Mouse (Mus musculus): ENCODE measurements around the gene Fcho2. TPM values are rescaled to one million over a fixed set of nuclear protein-coding genes. Genes with fewer than 3 reads are reported as not detected.

Gene Fcho2
- total and polyA plus RNA-seq, 3 experiments: 2.2 to 5.8 TPM; not detected in 1

DNA sequence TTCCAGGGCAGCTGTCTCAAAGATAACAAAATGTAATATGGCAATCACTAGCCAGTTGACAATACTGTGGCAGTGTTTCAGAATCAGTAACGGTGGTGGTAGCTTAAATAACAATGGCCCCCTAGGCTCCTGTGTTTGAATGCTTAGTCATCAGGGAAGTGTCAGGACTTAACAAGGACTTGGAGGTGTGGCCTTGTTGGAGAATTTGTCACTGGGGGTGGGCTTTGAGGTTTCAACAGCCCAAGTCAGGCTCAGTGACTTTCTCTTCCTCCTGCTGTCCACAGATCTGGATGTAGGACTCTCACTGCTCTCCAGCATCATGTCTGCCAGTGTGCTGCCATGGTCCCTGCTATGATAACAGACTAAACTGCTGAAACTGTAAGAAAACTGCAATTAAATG lies 93.0 kb downstream of the Fcho2 start:
- DNase-seq (ENCODE audit: low read depth, low spot score): peak; percentile 33
- H3K36me3 ChIP-seq (ENCODE audit: control insufficient read depth in 1 of 2, insufficient read depth in 2 of 2, low read length in 2 of 2): peaks cover 2 to 4% of the 10 kb centered on the region in 2 experiments; a peak in 2 of 4 replicates
- no peak overlapping the region for H3K4me3 ChIP-seq (ENCODE audit: control insufficient read depth in 1 of 2, insufficient read depth in 1 of 2, low read depth in 2 of 2, low read length in 2 of 2)
- no peak overlapping the region for H3K27ac ChIP-seq (ENCODE audit: control insufficient read depth, low read depth, low read length)
- H3K79me2 ChIP-seq (ENCODE audit: control insufficient read depth, insufficient read depth, low read length, poor library complexity): no peaks in the 10 kb centered on the region
- H3K4me1 ChIP-seq (ENCODE audit: control insufficient read depth in 1 of 2, insufficient read depth in 2 of 2, low read length in 2 of 2): no peaks in the 10 kb centered on the region
- H3K9me3 ChIP-seq (replicated peaks; ENCODE audit: insufficient read depth, low read length): no peaks in the 10 kb centered on the region
- no peaks in the 10 kb centered on the region for H3K27me3 ChIP-seq (ENCODE audit: control insufficient read depth in 1 of 2, insufficient read depth in 2 of 2, low read length in 2 of 2)
- no peak overlapping the region for H3K9ac ChIP-seq (ENCODE audit: control insufficient read depth, low read depth, low read length, poor library complexity, severe bottlenecking)
- TF ChIP-seq HCFC1 (IDR thresholded peaks at IDR 0.05; ENCODE audit: low read depth, low read length) (no peak), UBTF (IDR thresholded peaks at IDR 0.05; ENCODE audit: borderline replicate concordance, insufficient read depth, low read depth, low read length) (no peak), MEF2A (IDR thresholded peaks at IDR 0.05; ENCODE audit: extremely low read depth, insufficient replicate concordance, low read depth, low read length, poor library complexity, severe bottlenecking) (no peak), ZKSCAN1 (IDR thresholded peaks at IDR 0.05; ENCODE audit: low read depth, low read length) (no peak), TBP (IDR thresholded peaks at IDR 0.05; ENCODE audit: low read depth, low read length) (no peak), GATA1 (IDR thresholded peaks at IDR 0.05; ENCODE audit: low read depth, low read length) (no peak), KAT2A (conservative IDR thresholded peaks at IDR 0.05; ENCODE audit: low read depth, low read length) (no peak), USF2 (IDR thresholded peaks at IDR 0.05; ENCODE audit: borderline replicate concordance in 1 of 2, insufficient read depth in 1 of 2, low read depth in 1 of 2, low read length in 2 of 2) (no peak), EP300 (IDR thresholded peaks at IDR 0.05; ENCODE audit: low read depth in 1 of 2, low read length in 2 of 2) (no peak), MYC (IDR thresholded peaks at IDR 0.05; ENCODE audit: low read depth, low read length) (no peak), MYB (IDR thresholded peaks at IDR 0.05; ENCODE audit: low read depth, low read length) (no peak)

DNA sequence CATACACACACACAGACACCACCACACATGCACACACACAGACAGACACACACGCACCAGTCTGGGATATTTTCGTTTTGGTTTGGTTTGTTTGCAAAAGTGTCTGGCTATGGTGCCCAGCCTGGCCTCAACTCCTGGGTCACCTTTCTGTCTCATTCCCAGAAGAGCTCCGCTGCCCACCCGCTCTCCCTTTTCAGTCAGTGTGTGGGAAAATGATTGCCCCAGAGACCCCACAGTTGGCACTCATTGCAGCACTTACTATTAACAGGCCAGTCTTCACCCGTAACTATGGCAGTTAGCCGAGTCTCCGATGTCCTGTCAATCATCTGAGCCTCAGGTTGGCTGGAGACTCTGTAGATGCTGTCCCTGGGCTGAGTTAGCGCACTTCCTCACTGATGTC lies 99.1 kb downstream of the Fcho2 start:
- Histone ChIP-seq H3K27ac (ENCODE audit: control insufficient read depth, low read depth, low read length) (no peak overlapping the region), H3K9me3 (replicated peaks; ENCODE audit: insufficient read depth, low read length) (no peaks in the 10 kb centered on the region), H3K4me3 (ENCODE audit: control insufficient read depth in 1 of 2, insufficient read depth in 1 of 2, low read depth in 2 of 2, low read length in 2 of 2) (no peak overlapping the region), H3K36me3 (ENCODE audit: control insufficient read depth in 1 of 2, insufficient read depth in 2 of 2, low read length in 2 of 2) (no peaks in the 10 kb centered on the region), H3K9ac (ENCODE audit: control insufficient read depth, low read depth, low read length, poor library complexity, severe bottlenecking) (no peak overlapping the region), H3K27me3 (ENCODE audit: control insufficient read depth in 1 of 2, insufficient read depth in 2 of 2, low read length in 2 of 2) (no peaks in the 10 kb centered on the region), H3K79me2 (ENCODE audit: control insufficient read depth, insufficient read depth, low read length, poor library complexity) (no peaks in the 10 kb centered on the region), H3K4me1 (ENCODE audit: control insufficient read depth in 1 of 2, insufficient read depth in 2 of 2, low read length in 2 of 2) (no peaks in the 10 kb centered on the region)
- TF ChIP-seq NRF1 (IDR thresholded peaks at IDR 0.05; ENCODE audit: insufficient read depth, low read depth, low read length, poor library complexity, severe bottlenecking): no peak
- TF ChIP-seq ETS1 (IDR thresholded peaks at IDR 0.05; ENCODE audit: low read depth, low read length): no peak
- TF ChIP-seq HCFC1 (IDR thresholded peaks at IDR 0.05; ENCODE audit: low read depth, low read length): no peak
- TF ChIP-seq NELFE (IDR thresholded peaks at IDR 0.05; ENCODE audit: low read depth, low read length): no peak
- no peak for TF ChIP-seq POLR2A (IDR thresholded peaks at IDR 0.05; ENCODE audit: control insufficient read depth in 1 of 2, insufficient read depth in 1 of 2, low read depth in 1 of 2, low read length in 2 of 2, poor library complexity in 1 of 2)
- TF ChIP-seq GATA1 (IDR thresholded peaks at IDR 0.05; ENCODE audit: low read depth, low read length): no peak
- TF ChIP-seq RCOR1 (IDR thresholded peaks at IDR 0.05; ENCODE audit: low read depth, low read length): no peak
- no peak for TF ChIP-seq RAD21 (IDR thresholded peaks at IDR 0.05; ENCODE audit: low read depth, low read length)
- TF ChIP-seq USF2 (IDR thresholded peaks at IDR 0.05; ENCODE audit: borderline replicate concordance in 1 of 2, insufficient read depth in 1 of 2, low read depth in 1 of 2, low read length in 2 of 2): no peak
- no peak for TF ChIP-seq MYC (IDR thresholded peaks at IDR 0.05; ENCODE audit: low read depth, low read length)
- TF ChIP-seq ELF1 (IDR thresholded peaks at IDR 0.05; ENCODE audit: low read depth, low read length): no peak
- no peak for TF ChIP-seq TCF12 (IDR thresholded peaks at IDR 0.05; ENCODE audit: low read depth, low read length)
- TF ChIP-seq GABPA (IDR thresholded peaks at IDR 0.05; ENCODE audit: low read depth, low read length): no peak
- TF ChIP-seq USF1 (IDR thresholded peaks at IDR 0.05; ENCODE audit: low read depth, low read length): no peak
- no peak for TF ChIP-seq MAFK (IDR thresholded peaks at IDR 0.05; ENCODE audit: borderline replicate concordance, low read depth, low read length)
- no peak for TF ChIP-seq MXI1 (IDR thresholded peaks at IDR 0.05; ENCODE audit: low read depth, low read length)
- no peak for DNase-seq (ENCODE audit: low read depth, low spot score)
